ENCODE assay signal across 13 mouse cellular contexts in genomic region chr1:184040906-184041305, GRCm38 (mm10). TPM values are rescaled to one million over a fixed set of nuclear protein-coding genes. Genes with fewer than 3 reads are reported as not detected.
A peak's percentile ranks its signal among the peaks of the same experiment; 100 is the strongest.
DNase-seq lines count a peak whose midpoint lies in the region; ATAC-seq and TF ChIP-seq lines count a peak whose summit lies in the region.
"Had no signal": no experiment of that assay in that cellular context is flagged by ENCODE, and none has a peak within 500 bp of the region (broad histone marks: within the 10 kb centered on the region; RNA-seq: fewer than 3 reads in every experiment).

No protein-coding gene starts in this region.

- peaks cover 25% of the 10 kb centered on the region for H3K4me1 ChIP-seq in heart, embryonic 11.5 days (ENCODE audit: control insufficient read depth, insufficient read depth, low read length)
- peaks cover 23% of the 10 kb centered on the region for H3K4me1 ChIP-seq in limb, embryonic 12.5 days (replicated peaks)
- peaks cover 31% of the 10 kb centered on the region for H3K4me1 ChIP-seq in limb, embryonic 10.5 days
- H3K4me1 ChIP-seq in heart, postnatal 0 days (ENCODE audit: control insufficient read depth, insufficient read depth) = peaks cover 24% of the 10 kb centered on the region; the same call in 1 of the 2 replicates
- peaks cover 5% of the 10 kb centered on the region for H3K4me1 ChIP-seq in stomach, embryonic 14.5 days (ENCODE audit: control insufficient read depth, insufficient read depth, low read length)

- WGBS in heart, embryonic 11.5 days (ENCODE audit: insufficient replicate concordance) = 74% methylated on average over 1 of the region's 1 CpGs
- 72% methylated on average over 1 of the region's 1 CpGs for WGBS in limb, embryonic 12.5 days
- 88% methylated on average over 1 of the region's 1 CpGs for WGBS in limb, embryonic 10.5 days
- WGBS in heart, postnatal 0 days = 44% methylated on average over 1 of the region's 1 CpGs
- 50% methylated on average over 1 of the region's 1 CpGs for WGBS in stomach, embryonic 14.5 days

- intact Hi-C loops in heart, postnatal 36 days (cut with DNase I) = no loop called here

- H3K9me3 ChIP-seq in heart, embryonic 11.5 days (replicated peaks; ENCODE audit: control insufficient read depth, low read length) = no peaks in the 10 kb centered on the region
- no peaks in the 10 kb centered on the region for H3K9me3 ChIP-seq in limb, embryonic 12.5 days
- no peaks in the 10 kb centered on the region for H3K9me3 ChIP-seq in limb, embryonic 10.5 days (replicated peaks)
- H3K9me3 ChIP-seq in heart, postnatal 0 days (replicated peaks; ENCODE audit: control insufficient read depth, low read length) = no peaks in the 10 kb centered on the region
- no peaks in the 10 kb centered on the region for H3K9me3 ChIP-seq in stomach, embryonic 14.5 days (ENCODE audit: control insufficient read depth, low read depth, low read length)

- no peak for TF ChIP-seq CTCF in heart, postnatal 0 days (IDR thresholded peaks at IDR 0.05; ENCODE audit: low read depth)

- no peak overlapping the region for H3K9ac ChIP-seq in heart, embryonic 11.5 days (ENCODE audit: low read depth, low read length)
- H3K9ac ChIP-seq in limb, embryonic 12.5 days (replicated peaks) = peak overlapping the region; percentile 31; the same call in 1 of the 2 replicates
- H3K9ac ChIP-seq in heart, postnatal 0 days (replicated peaks; ENCODE audit: low read depth, low read length) = peak overlapping the region; percentile 58; the same call in 1 of the 2 replicates
- H3K9ac ChIP-seq in stomach, embryonic 14.5 days (replicated peaks; ENCODE audit: low read depth, low read length) = no peak overlapping the region

- no peak overlapping the region for H3K4me3 ChIP-seq in heart, embryonic 11.5 days (ENCODE audit: low read depth, low read length)
- H3K4me3 ChIP-seq in limb, embryonic 12.5 days (replicated peaks) = no peak overlapping the region
- no peak overlapping the region for H3K4me3 ChIP-seq in limb, embryonic 10.5 days
- no peak overlapping the region for H3K4me3 ChIP-seq in heart, postnatal 0 days (ENCODE audit: low read depth, low read length)
- no peak overlapping the region for H3K4me3 ChIP-seq in stomach, embryonic 14.5 days (ENCODE audit: low read depth, low read length)

- TF ChIP-seq EP300 in heart, postnatal 0 days (IDR thresholded peaks at IDR 0.05; ENCODE audit: low read depth) = no peak

- DNase-seq in heart, postnatal 36 days = no peak
- DNase-seq in limb, embryonic 10.5 days (ENCODE audit: low spot score) = no peak
- DNase-seq in heart, postnatal 0 days (ENCODE audit: low spot score) = peak; percentile 4
- no peak for DNase-seq in layer of hippocampus, adult 18-20 months (ENCODE audit: low spot score in 2 of 2)
- DNase-seq: cerebellum, adult 2 months; left cerebral cortex, postnatal 4 days; lung, adult 2 months; right cerebral cortex, postnatal 25 days; thymus, postnatal 36 days had no signal

- no peak for ATAC-seq in heart, embryonic 11.5 days (replicated peaks; ENCODE audit: insufficient number of reproducible peaks, low FRiP score, low TSS enrichment)
- no peak for ATAC-seq in limb, embryonic 12.5 days (ENCODE audit: insufficient number of reproducible peaks, insufficient read depth, low FRiP score, low TSS enrichment, low read depth)
- no peak for ATAC-seq in heart, postnatal 0 days (ENCODE audit: insufficient read depth, low read depth)
- no peak for ATAC-seq in stomach, embryonic 14.5 days (ENCODE audit: insufficient number of reproducible peaks, insufficient read depth, low FRiP score, low read depth)

- peak overlapping the region; percentile 88 for H3K27ac ChIP-seq in heart, embryonic 11.5 days (ENCODE audit: low read depth, low read length)
- H3K27ac ChIP-seq in limb, embryonic 12.5 days = no peak overlapping the region
- no peak overlapping the region for H3K27ac ChIP-seq in limb, embryonic 10.5 days
- peak overlapping the region; percentile 98 for H3K27ac ChIP-seq in heart, postnatal 0 days (ENCODE audit: low read depth)
- H3K27ac ChIP-seq in stomach, embryonic 14.5 days (ENCODE audit: low read length) = peak overlapping the region; percentile 27; the same call in 1 of the 2 replicates
- H3K27ac ChIP-seq: kidney, postnatal 0 days had no signal

- H3K4me2 ChIP-seq in heart, embryonic 11.5 days = no peak overlapping the region; the same call in 1 of the 2 replicates
- peak overlapping the region; percentile 15; the same call in 1 of the 2 replicates for H3K4me2 ChIP-seq in limb, embryonic 12.5 days
- peak overlapping the region; percentile 53; the same call in 1 of the 2 replicates for H3K4me2 ChIP-seq in heart, postnatal 0 days (ENCODE audit: low read depth, low read length)
- no peak overlapping the region for H3K4me2 ChIP-seq in stomach, embryonic 14.5 days (replicated peaks; ENCODE audit: low read depth, low read length)

- peaks cover 4% of the 10 kb centered on the region; the same call in 1 of the 2 replicates for H3K36me3 ChIP-seq in heart, embryonic 11.5 days (ENCODE audit: control insufficient read depth, insufficient read depth, low read length)
- peaks cover 6% of the 10 kb centered on the region; the same call in 1 of the 2 replicates for H3K36me3 ChIP-seq in limb, embryonic 12.5 days
- 0 out of 2 replicates have a peak, but pooled peaks cover 1% of the 10 kb centered on the region for H3K36me3 ChIP-seq in limb, embryonic 10.5 days
- H3K36me3 ChIP-seq in heart, postnatal 0 days (replicated peaks; ENCODE audit: control insufficient read depth, insufficient read depth, low read length) = peaks cover 7% of the 10 kb centered on the region; the same call in 1 of the 2 replicates
- no peaks in the 10 kb centered on the region for H3K36me3 ChIP-seq in stomach, embryonic 14.5 days (ENCODE audit: control insufficient read depth, insufficient read depth, low read length)

- H3K27me3 ChIP-seq in heart, embryonic 11.5 days (ENCODE audit: control insufficient read depth, insufficient read depth, low read length) = no peaks in the 10 kb centered on the region
- peaks cover 4% of the 10 kb centered on the region for H3K27me3 ChIP-seq in limb, embryonic 12.5 days
- peaks cover 6% of the 10 kb centered on the region; the same call in 1 of the 2 replicates for H3K27me3 ChIP-seq in limb, embryonic 10.5 days (ENCODE audit: low read depth, poor library complexity, severe bottlenecking)
- no peaks in the 10 kb centered on the region for H3K27me3 ChIP-seq in heart, postnatal 0 days (ENCODE audit: control insufficient read depth, insufficient read depth, low read length)
- no peaks in the 10 kb centered on the region for H3K27me3 ChIP-seq in stomach, embryonic 14.5 days (ENCODE audit: control insufficient read depth, insufficient read depth, low read length)

RNA-seq across cellular contexts. Expression of gene 1700056E22Rik, which starts 6.8 kb away (rescaled TPM):
- 1.8 and 2.5 TPM in 2 replicates for polyA plus RNA-seq in heart, embryonic 11.5 days (2014; fragmentation: Nextera tagmentation; extraction: Ambion mirVana)
- 1 to 10 TPM; 1.0 to 1.2 TPM for total RNA-seq in heart, postnatal 36 days (2021)
- polyA plus RNA-seq in limb, embryonic 12.5 days (2016; fragmentation: Nextera tagmentation; extraction: Ambion mirVana) = 0.73 and 1.3 TPM in 2 replicates
- 0.56 and 0.96 TPM in 2 replicates for polyA plus RNA-seq in limb, embryonic 10.5 days (2016; fragmentation: Nextera tagmentation; extraction: Ambion mirVana)
- not detected in 2 replicates for total RNA-seq in heart, postnatal 0 days (2014; rRNA removed; ENCODE audit: low replicate concordance)
- 2.2 and 3.0 TPM in 2 replicates for polyA plus RNA-seq in heart, postnatal 0 days (2015; fragmentation: Nextera tagmentation; extraction: Ambion mirVana)
- polyA plus RNA-seq in stomach, embryonic 14.5 days (2014; fragmentation: Nextera tagmentation; extraction: Ambion mirVana) = 0.61 and 2.4 TPM in 2 replicates
- total RNA-seq in layer of hippocampus, adult 18-20 months (2021) = not detected

RNA-seq across cellular contexts. Expression of gene Dusp10, which starts 27.8 kb away (rescaled TPM):
- 14.4 and 14.8 TPM in 2 replicates for polyA plus RNA-seq in heart, embryonic 11.5 days (2014; fragmentation: Nextera tagmentation; extraction: Ambion mirVana)
- 1 to 10 TPM; 4.6 to 9.2 TPM for total RNA-seq in heart, postnatal 36 days (2021)
- polyA plus RNA-seq in limb, embryonic 12.5 days (2016; fragmentation: Nextera tagmentation; extraction: Ambion mirVana) = 7.0 and 7.7 TPM in 2 replicates
- 3.1 and 3.5 TPM in 2 replicates for polyA plus RNA-seq in limb, embryonic 10.5 days (2016; fragmentation: Nextera tagmentation; extraction: Ambion mirVana)
- 13.4 and 31.1 TPM in 2 replicates for total RNA-seq in heart, postnatal 0 days (2014; rRNA removed; ENCODE audit: low replicate concordance)
- polyA plus RNA-seq in heart, postnatal 0 days (2015; fragmentation: Nextera tagmentation; extraction: Ambion mirVana) = 7.7 and 8.6 TPM in 2 replicates
- polyA plus RNA-seq in stomach, embryonic 14.5 days (2014; fragmentation: Nextera tagmentation; extraction: Ambion mirVana) = 9.0 and 9.9 TPM in 2 replicates
- total RNA-seq in layer of hippocampus, adult 18-20 months (2021) = 1 to 10 TPM; 4.6 to 5.2 TPM

Comparison
In these comparisons a context has a peak if more than half of its experiments do, and no peak if none do; other contexts are left out.
1. H3K4me2 ChIP-seq: peak in limb, embryonic 12.5 days (single experiment) and heart, postnatal 0 days (single experiment); none in heart, embryonic 11.5 days (single experiment) and stomach, embryonic 14.5 days (single experiment).
2. H3K9ac ChIP-seq: peak in limb, embryonic 12.5 days (single experiment) and heart, postnatal 0 days (single experiment); none in heart, embryonic 11.5 days (single experiment) and stomach, embryonic 14.5 days (single experiment).
3. H3K27ac ChIP-seq: peak in heart, embryonic 11.5 days (single experiment), heart, postnatal 0 days (single experiment) and stomach, embryonic 14.5 days (single experiment); none in limb, embryonic 12.5 days (single experiment) and limb, embryonic 10.5 days (single experiment).